ENCODE assay signal across 2 mouse cellular contexts in the genomic region with DNA sequence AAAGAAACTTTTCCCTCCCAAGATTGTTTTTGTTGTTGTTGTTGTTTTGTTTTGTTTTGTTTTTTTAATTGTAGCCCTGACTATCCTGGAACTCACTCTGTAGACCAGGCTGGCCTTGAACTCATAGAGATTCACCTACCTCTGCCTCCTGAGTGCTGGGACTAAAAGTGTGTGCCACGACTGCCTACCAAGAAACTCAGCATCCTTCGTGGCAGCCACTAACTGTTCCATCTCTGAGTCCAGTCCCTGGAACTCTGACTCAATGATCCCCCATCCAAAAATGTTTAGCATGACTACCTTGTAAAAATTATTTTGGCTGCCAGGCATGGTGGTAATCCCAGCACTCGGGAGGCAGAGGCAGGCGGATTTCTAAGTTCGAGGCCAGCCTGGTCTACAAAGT. TPM values are rescaled to one million over a fixed set of nuclear protein-coding genes. Genes with fewer than 3 reads are reported as not detected.
A peak's percentile ranks its signal among the peaks of the same experiment; 100 is the strongest.
DNase-seq lines count a peak whose midpoint lies in the region; TF ChIP-seq lines count a peak whose summit lies in the region.
"Not testable (repeated sequence)": the region's sequence is repeated elsewhere in the genome, so short reads cannot be mapped to it uniquely, and the experiment has no call there.

No protein-coding gene starts in this region.

- H3K27me3 ChIP-seq in CH12.LX (replicated peaks); MEL (ENCODE audit: control insufficient read depth in 1 of 2, insufficient read depth in 2 of 2, low read length in 2 of 2): not testable (repeated sequence)

- H3K4me2 ChIP-seq in CH12.LX (ENCODE audit: insufficient read depth, low read depth, poor library complexity, severe bottlenecking): not testable (repeated sequence)

- not testable (repeated sequence) for TF ChIP-seq EP300 in CH12.LX (IDR thresholded peaks at IDR 0.05; ENCODE audit: low read length); MEL (IDR thresholded peaks at IDR 0.05; ENCODE audit: low read depth in 1 of 2, low read length in 2 of 2)

- TF ChIP-seq POLR2A in CH12.LX (IDR thresholded peaks at IDR 0.05; ENCODE audit: low read depth, low read length); MEL (IDR thresholded peaks at IDR 0.05; ENCODE audit: control insufficient read depth in 1 of 2, insufficient read depth in 1 of 2, low read depth in 1 of 2, low read length in 2 of 2, poor library complexity in 1 of 2): not testable (repeated sequence)

- not testable (repeated sequence) for DNase-seq in CH12.LX (ENCODE audit: extremely low read depth); MEL (ENCODE audit: low read depth, low spot score)

- TF ChIP-seq RAD21 in CH12.LX (IDR thresholded peaks at IDR 0.05; ENCODE audit: low read depth, low read length); MEL (IDR thresholded peaks at IDR 0.05; ENCODE audit: low read depth, low read length): not testable (repeated sequence)

- in situ Hi-C loops in CH12.LX (cut with MboI; ENCODE audit: low pct_ligation_motif_present, low pct_unique_long_range_greater_than_20kb, low sequenced_read_pairs): not testable (repeated sequence)

- peaks cover 3 to 39% of the 10 kb centered on the region in 2 experiments for H3K4me1 ChIP-seq in CH12.LX (ENCODE audit: control insufficient read depth in 1 of 2, insufficient read depth in 2 of 2)
- peaks cover 4 to 16% of the 10 kb centered on the region in 2 experiments; a peak in 3 of 4 replicates for H3K4me1 ChIP-seq in MEL (ENCODE audit: control insufficient read depth in 1 of 2, insufficient read depth in 2 of 2, low read length in 2 of 2)

- H3K27ac ChIP-seq in CH12.LX (ENCODE audit: insufficient read depth, low read depth); MEL (ENCODE audit: control insufficient read depth, low read depth, low read length): not testable (repeated sequence)

- not testable (repeated sequence) for TF ChIP-seq CTCF in CH12.LX (conservative IDR thresholded peaks at IDR 0.05 in 1 of 2, IDR thresholded peaks at IDR 0.05 in 1 of 2; ENCODE audit: low read depth in 2 of 2, low read length in 2 of 2); MEL (IDR thresholded peaks at IDR 0.05 in 2 of 3, conservative IDR thresholded peaks at IDR 0.05 in 1 of 3; ENCODE audit: control insufficient read depth in 1 of 3, insufficient read depth in 1 of 3, low read depth in 2 of 3, low read length in 3 of 3, poor library complexity in 1 of 3, severe bottlenecking in 1 of 3)

- dilution Hi-C loops in CH12.LX (cut with MboI; ENCODE audit: extremely low pct_ligation_motif_present, extremely low pct_unique_long_range_greater_than_20kb, low sequenced_read_pairs): not testable (repeated sequence)

- not testable (repeated sequence) for H3K9ac ChIP-seq in CH12.LX (ENCODE audit: insufficient read depth, low read depth); MEL (ENCODE audit: control insufficient read depth, low read depth, low read length, poor library complexity, severe bottlenecking)

- H3K9me3 ChIP-seq in CH12.LX (replicated peaks; ENCODE audit: low read length); MEL (replicated peaks; ENCODE audit: insufficient read depth, low read length): not testable (repeated sequence)

- H3K36me3 ChIP-seq in CH12.LX (replicated peaks in 1 of 2; ENCODE audit: control insufficient read depth in 1 of 2, insufficient read depth in 1 of 2, low read length in 1 of 2): peaks cover 14 to 15% of the 10 kb centered on the region in 2 experiments
- peaks cover under 1 to 12% of the 10 kb centered on the region in 2 experiments for H3K36me3 ChIP-seq in MEL (ENCODE audit: control insufficient read depth in 1 of 2, insufficient read depth in 2 of 2, low read length in 2 of 2)

- H3K4me3 ChIP-seq in CH12.LX (replicated peaks in 1 of 3; ENCODE audit: low read depth in 2 of 3, low read length in 2 of 3, poor library complexity in 1 of 3); MEL (ENCODE audit: control insufficient read depth in 1 of 2, insufficient read depth in 1 of 2, low read depth in 2 of 2, low read length in 2 of 2): not testable (repeated sequence)

- H3K79me2 ChIP-seq in CH12.LX (replicated peaks; ENCODE audit: control insufficient read depth, extremely low read depth, insufficient read depth, poor library complexity, severe bottlenecking); MEL (ENCODE audit: control insufficient read depth, insufficient read depth, low read length, poor library complexity): not testable (repeated sequence)

TF ChIP-seq in CH12.LX, 34 proteins besides CTCF, POLR2A, EP300 and RAD21:
- TF ChIP-seq TBP (conservative IDR thresholded peaks at IDR 0.05; ENCODE audit: low read depth, low read length): peak; percentile 68

TF ChIP-seq in MEL, 35 proteins besides CTCF, POLR2A, EP300 and RAD21:
- peak; percentile 79 for TF ChIP-seq TBP (IDR thresholded peaks at IDR 0.05; ENCODE audit: low read depth, low read length)

RNA-seq across cellular contexts. Expression of a gene that starts 7.4 kb away (rescaled TPM):
- total RNA-seq in CH12.LX (2012; rRNA removed) (2,580 and 2,987 TPM in 2 replicates), CH12.LX (2014; rRNA removed) (1,667 and 1,906 TPM in 2 replicates), MEL (2012; rRNA removed) (2,338 and 2,523 TPM in 2 replicates)
- polyA plus RNA-seq in CH12.LX (2012; ENCODE audit: insufficient read length, low read depth) (2,220 and 2,250 TPM in 2 replicates), MEL (2012; ENCODE audit: insufficient read depth in 1 of 2, insufficient read length in 2 of 2, low read depth in 1 of 2, low replicate concordance in 2 of 2, missing spikeins in 1 of 2) (1,000 to 10,000 TPM in 1 of 2 experiments, not detected in 1; 2,530 TPM)

RNA-seq across cellular contexts. Expression of a gene that starts 26.6 kb away (rescaled TPM):
- total RNA-seq in CH12.LX (2012; rRNA removed) (0.08 and 0.13 TPM in 2 replicates), CH12.LX (2014; rRNA removed) (0.09 TPM in 1 of 2 replicates, not detected in the other), MEL (2012; rRNA removed) (not detected in 2 replicates)
- polyA plus RNA-seq in CH12.LX (2012; ENCODE audit: insufficient read length, low read depth) (0.57 and 1.5 TPM in 2 replicates), MEL (2012; ENCODE audit: insufficient read depth in 1 of 2, insufficient read length in 2 of 2, low read depth in 1 of 2, low replicate concordance in 2 of 2, missing spikeins in 1 of 2) (under 1 TPM in 1 of 2 experiments, not detected in 1; 0.03 TPM)

RNA-seq across cellular contexts. Expression of a gene that starts 29.7 kb away (rescaled TPM):
- total RNA-seq in CH12.LX (2012; rRNA removed) (12.6 and 13.2 TPM in 2 replicates), CH12.LX (2014; rRNA removed) (11.3 and 13.0 TPM in 2 replicates), MEL (2012; rRNA removed) (0.39 and 0.42 TPM in 2 replicates)
- polyA plus RNA-seq in CH12.LX (2012; ENCODE audit: insufficient read length, low read depth) (7.4 and 7.7 TPM in 2 replicates), MEL (2012; ENCODE audit: insufficient read depth in 1 of 2, insufficient read length in 2 of 2, low read depth in 1 of 2, low replicate concordance in 2 of 2, missing spikeins in 1 of 2) (under 1 TPM in 1 of 2 experiments, not detected in 1; 0.29 TPM)

RNA-seq across cellular contexts. Expression of a gene that starts 53.4 kb away (rescaled TPM):
- total RNA-seq in CH12.LX (2012; rRNA removed) (133 and 166 TPM in 2 replicates), CH12.LX (2014; rRNA removed) (126 and 129 TPM in 2 replicates), MEL (2012; rRNA removed) (232 and 235 TPM in 2 replicates)
- polyA plus RNA-seq in CH12.LX (2012; ENCODE audit: insufficient read length, low read depth) (550 and 650 TPM in 2 replicates), MEL (2012; ENCODE audit: insufficient read depth in 1 of 2, insufficient read length in 2 of 2, low read depth in 1 of 2, low replicate concordance in 2 of 2, missing spikeins in 1 of 2) (100 to 1,000 TPM; 298 to 663 TPM)

RNA-seq across cellular contexts. Expression of a gene that starts 54.7 kb away (rescaled TPM):
- total RNA-seq in CH12.LX (2012; rRNA removed): 8.3 and 10.5 TPM in 2 replicates
- 10.9 and 11.4 TPM in 2 replicates for total RNA-seq in CH12.LX (2014; rRNA removed)
- polyA plus RNA-seq in CH12.LX (2012; ENCODE audit: insufficient read length, low read depth): 9.0 TPM in 2 replicates
- 4.7 and 4.9 TPM in 2 replicates for total RNA-seq in MEL (2012; rRNA removed)
- polyA plus RNA-seq in MEL (2012; ENCODE audit: insufficient read depth in 1 of 2, insufficient read length in 2 of 2, low read depth in 1 of 2, low replicate concordance in 2 of 2, missing spikeins in 1 of 2): 1 to 10 TPM in 1 of 2 experiments, not detected in 1; 7.2 TPM
